Mouse (Mus musculus): ENCODE measurements around the gene R3hdml.

DNA sequence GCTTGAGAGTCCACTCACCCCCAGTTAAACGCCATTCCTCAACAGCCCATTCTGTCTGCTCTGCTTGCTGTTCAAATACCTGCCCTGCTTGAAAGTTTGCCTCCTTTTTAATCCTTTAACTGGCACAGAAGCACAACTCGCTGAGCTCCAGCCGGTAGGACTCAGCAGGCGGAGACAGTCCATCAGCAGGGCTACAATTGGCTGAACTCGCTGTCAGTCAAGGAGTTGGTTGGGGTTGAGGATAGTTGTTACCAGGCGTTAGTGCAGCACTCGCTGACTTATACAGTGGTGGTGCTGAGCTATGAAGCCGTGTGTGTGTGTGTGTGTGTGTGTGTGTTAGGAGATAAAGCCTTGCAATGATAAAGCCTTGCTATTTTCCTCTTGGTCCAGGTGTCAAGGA is 31.5 kb upstream of the R3hdml start:
- TF ChIP-seq TAL1 (IDR thresholded peaks at IDR 0.05; ENCODE audit: low read length): no peak
- no peak for TF ChIP-seq GATA1 (IDR thresholded peaks at IDR 0.05; ENCODE audit: low read length)
